Mouse (Mus musculus): ENCODE data around the gene Zfp346. TPM values are rescaled to one million over a fixed set of nuclear protein-coding genes. Genes with fewer than 3 reads are reported as not detected.

Gene Zfp346
- total RNA-seq, 2 experiments from 2014 or later: 39.0 to 42.2 TPM

Other genes starting within 250 kb of the Zfp346 start
- 100 to 1,000 TPM; 160 to 161 TPM for gene Unc5a, start 155.9 kb upstream of the Zfp346 start, total RNA-seq (2021)
- gene Hk3, start 83.9 kb upstream of the Zfp346 start, total RNA-seq (2021): 1 to 10 TPM in 1 of 2 experiments, under 1 TPM in 1; 0.99 to 1.1 TPM
- gene Uimc1, start 5.0 kb upstream of the Zfp346 start, total RNA-seq (2021): 10 to 100 TPM; 25.3 to 26.1 TPM
- not detected for gene Gm17617, start 28.2 kb downstream of the Zfp346 start, total RNA-seq (2021)
- gene Fgfr4, start 47.3 kb downstream of the Zfp346 start, total RNA-seq (2021): under 1 TPM; 0.12 to 0.41 TPM
- gene Nsd1, start 104.5 kb downstream of the Zfp346 start, total RNA-seq (2021): 100 to 1,000 TPM; 111 to 124 TPM
- gene Prelid1, start 215.2 kb downstream of the Zfp346 start, total RNA-seq (2021): 100 to 1,000 TPM; 147 to 149 TPM
- gene Rab24, start 216.6 kb downstream of the Zfp346 start, total RNA-seq (2021): 10 to 100 TPM; 79.1 to 82.6 TPM
- 1 to 10 TPM in 1 of 2 experiments, under 1 TPM in 1; 0.79 to 1.2 TPM for gene Mxd3, start 224.5 kb downstream of the Zfp346 start, total RNA-seq (2021)

Measured in layer of hippocampus, adult 18-20 months (tissue).